Mouse (Mus musculus) right cerebral cortex, adult 2 months (tissue): ENCODE measurements around the gene Zfp933.
"Not testable (repeated sequence)": the region's sequence is repeated elsewhere in the genome, so short reads cannot be mapped to it uniquely, and the experiment has no call there.

Experiments used
- DNase-seq, 2 experiments: peaks; one replicate each; pipeline ENCODE4 v3.0.0; 2021 to 2022; ENCODE audit warnings: low spot score in 2 of 2

Zfp933 gene

GRCm38 (mm10) chr4:147862051-147862450 is 13.9 kb upstream of the Zfp933 start:
- no peak for DNase-seq

- DNase-seq, result no peak
Measured at GRCm38 (mm10) chr4:147850776-147851175, 2.6 kb upstream of the Zfp933 start.

- DNase-seq, result no peak
Measured at GRCm38 (mm10) chr4:147848584-147848991, 422 bp upstream of the Zfp933 start.

GRCm38 (mm10) chr4:147842871-147843270 is 5.3 kb downstream of the Zfp933 start:
- no peak for DNase-seq

- DNase-seq, result peak in 1 of 2 experiments; percentile 23
Measured at GRCm38 (mm10) chr4:147839282-147839681, 8.9 kb downstream of the Zfp933 start.

- no peak for DNase-seq
Measured at GRCm38 (mm10) chr4:147824389-147824788, 23.8 kb downstream of the Zfp933 start.

GRCm38 (mm10) chr4:147821414-147821813 is 26.8 kb downstream of the Zfp933 start:
- DNase-seq, result not testable (repeated sequence)

GRCm38 (mm10) chr4:147819659-147820058 is 28.5 kb downstream of the Zfp933 start:
- not testable (repeated sequence) for DNase-seq

GRCm38 (mm10) chr4:147814592-147815167 is 33.5 kb downstream of the Zfp933 start:
- DNase-seq, result no peak

GRCm38 (mm10) chr4:147813249-147813765 is 34.9 kb downstream of the Zfp933 start:
- no peak for DNase-seq

GRCm38 (mm10) chr4:147809966-147810304 is 38.2 kb downstream of the Zfp933 start:
- not testable (repeated sequence) for DNase-seq

GRCm38 (mm10) chr4:147809292-147809965 is 38.7 kb downstream of the Zfp933 start, which contains the start of gene Zfp984:
Gene Zfp984, minus strand, starts transcription at chr4:147809788.
- DNase-seq, result not testable (repeated sequence)

- DNase-seq, result not testable (repeated sequence)
Measured at GRCm38 (mm10) chr4:147808483-147808882, 39.7 kb downstream of the Zfp933 start.

GRCm38 (mm10) chr4:147795308-147795707 is 52.9 kb downstream of the Zfp933 start:
- not testable (repeated sequence) for DNase-seq

GRCm38 (mm10) chr4:147794026-147794665 is 54.0 kb downstream of the Zfp933 start:
- not testable (repeated sequence) for DNase-seq

GRCm38 (mm10) chr4:147793390-147793916 is 54.7 kb downstream of the Zfp933 start:
- not testable (repeated sequence) for DNase-seq

- DNase-seq, result not testable (repeated sequence)
Measured at GRCm38 (mm10) chr4:147791729-147792128, 56.4 kb downstream of the Zfp933 start.
